ENCODE assay signal across 8 mouse cellular contexts in genomic region chr4:133240934-133241908, GRCm38 (mm10). TPM values are rescaled to one million over a fixed set of nuclear protein-coding genes. Genes with fewer than 3 reads are reported as not detected.
DNase-seq lines count a peak whose midpoint lies in the region; ATAC-seq and TF ChIP-seq lines count a peak whose summit lies in the region.

No protein-coding gene starts in this region.

- H3K9me3 ChIP-seq in erythroblast, embryonic 14.5 days (ENCODE audit: control insufficient read depth, low read length), result no peaks in the 10 kb centered on the region
- H3K9me3 ChIP-seq in heart, embryonic 12.5 days (replicated peaks), result no peaks in the 10 kb centered on the region
- H3K9me3 ChIP-seq in kidney, embryonic 16.5 days (ENCODE audit: low read length), result no peaks in the 10 kb centered on the region

- under 1% methylated on average over 78 of the region's 78 CpGs for WGBS in heart, embryonic 12.5 days
- under 1% methylated on average over 77 of the region's 78 CpGs for WGBS in kidney, embryonic 16.5 days
- under 1% methylated on average over 78 of the region's 78 CpGs for WGBS in liver, adult 2 months

- DNase-seq in CD4-positive, CD25-positive, alpha-beta regulatory T cell, adult 2 months (ENCODE audit: low read depth, low spot score), result peak; percentile 89
- DNase-seq in brain, embryonic 18.5 days (ENCODE audit: low read depth, low spot score), result peak; percentile 59
- peak; percentile 61 for DNase-seq in liver, adult 2 months (ENCODE audit: extremely low read depth, low read depth, low spot score)
- DNase-seq in spleen, postnatal 36 days (ENCODE audit: low spot score in 2 of 2), result peak; percentile 86

- ATAC-seq in heart, embryonic 12.5 days (ENCODE audit: insufficient number of reproducible peaks, low FRiP score), result peak; percentile 92
- peak; percentile 91 for ATAC-seq in kidney, embryonic 16.5 days (ENCODE audit: low FRiP score, low TSS enrichment)
- ATAC-seq in monocyte, adult 5-6 weeks (replicated peaks; ENCODE audit: insufficient number of reproducible peaks, low FRiP score, low TSS enrichment, poor library complexity, severe bottlenecking), result peak; percentile 80

- peak overlapping the region; percentile 77 for H3K9ac ChIP-seq in heart, embryonic 12.5 days
- H3K9ac ChIP-seq in kidney, embryonic 16.5 days (replicated peaks; ENCODE audit: low read length), result peak overlapping the region; percentile 78
- peak overlapping the region; percentile 84 for H3K9ac ChIP-seq in liver, adult 2 months (ENCODE audit: low read depth, low read length)

- no peaks in the 10 kb centered on the region for H3K79me2 ChIP-seq in liver, adult 2 months (ENCODE audit: control insufficient read depth, insufficient read depth, low read length)

- TF ChIP-seq CTCF in liver, adult 2 months (IDR thresholded peaks at IDR 0.05; ENCODE audit: low read depth, low read length), result peak; percentile 12; the same call in 1 of the 2 replicates

- H3K4me3 ChIP-seq in erythroblast, embryonic 14.5 days (replicated peaks), result peak overlapping the region; percentile 78
- H3K4me3 ChIP-seq in heart, embryonic 12.5 days, result peak overlapping the region; percentile 63
- H3K4me3 ChIP-seq in kidney, embryonic 16.5 days (ENCODE audit: low read length), result peak overlapping the region; percentile 67
- H3K4me3 ChIP-seq in liver, adult 2 months (ENCODE audit: insufficient read depth, low read depth, low read length), result peak overlapping the region; percentile 74

- H3K4me2 ChIP-seq in heart, embryonic 12.5 days, result peak overlapping the region; percentile 95
- peak overlapping the region; percentile 99 for H3K4me2 ChIP-seq in kidney, embryonic 16.5 days (replicated peaks; ENCODE audit: low read depth, low read length)

- H3K4me1 ChIP-seq in erythroblast, embryonic 14.5 days (ENCODE audit: control insufficient read depth), result peaks cover 70% of the 10 kb centered on the region
- peaks cover 18% of the 10 kb centered on the region for H3K4me1 ChIP-seq in heart, embryonic 12.5 days (replicated peaks)
- peaks cover 22% of the 10 kb centered on the region for H3K4me1 ChIP-seq in kidney, embryonic 16.5 days (ENCODE audit: insufficient read depth, low read length)
- peaks cover 2% of the 10 kb centered on the region; the same call in 1 of the 2 replicates for H3K4me1 ChIP-seq in liver, adult 2 months (ENCODE audit: control insufficient read depth, insufficient read depth, low read length)

- peaks cover 10% of the 10 kb centered on the region for H3K27me3 ChIP-seq in erythroblast, embryonic 14.5 days (ENCODE audit: control insufficient read depth)
- peaks cover 43% of the 10 kb centered on the region for H3K27me3 ChIP-seq in heart, embryonic 12.5 days (replicated peaks)
- peaks cover 18% of the 10 kb centered on the region for H3K27me3 ChIP-seq in kidney, embryonic 16.5 days (ENCODE audit: insufficient read depth, low read length)
- no peaks in the 10 kb centered on the region for H3K27me3 ChIP-seq in liver, adult 2 months (ENCODE audit: control insufficient read depth, insufficient read depth, low read length)

- TF ChIP-seq POLR2A in liver, adult 2 months (IDR thresholded peaks at IDR 0.05; ENCODE audit: extremely low read depth, insufficient read depth, low read length), result peak; percentile 64

- peak overlapping the region; percentile 50 for H3K27ac ChIP-seq in heart, embryonic 12.5 days (ENCODE audit: poor library complexity, severe bottlenecking)
- H3K27ac ChIP-seq in kidney, embryonic 16.5 days (ENCODE audit: low read length), result peak overlapping the region; percentile 71
- peak overlapping the region; percentile 63 for H3K27ac ChIP-seq in liver, adult 2 months (replicated peaks; ENCODE audit: insufficient read depth, low read depth, low read length)

- H3K36me3 ChIP-seq in erythroblast, embryonic 14.5 days (ENCODE audit: control insufficient read depth), result no peaks in the 10 kb centered on the region
- H3K36me3 ChIP-seq in heart, embryonic 12.5 days, result no peaks in the 10 kb centered on the region
- H3K36me3 ChIP-seq in kidney, embryonic 16.5 days (ENCODE audit: insufficient read depth, low read length), result no peaks in the 10 kb centered on the region
- H3K36me3 ChIP-seq in liver, adult 2 months (ENCODE audit: control insufficient read depth, insufficient read depth, low read length), result no peaks in the 10 kb centered on the region

RNA-seq across cellular contexts. Expression of gene Map3k6, which starts 0.6 kb away (rescaled TPM):
- 0.64 and 1.2 TPM in 2 replicates for polyA plus RNA-seq in erythroblast, embryonic 14.5 days (2012)
- polyA plus RNA-seq in heart, embryonic 12.5 days (2016; fragmentation: Nextera tagmentation; extraction: Ambion mirVana), result 2.3 and 3.2 TPM in 2 replicates
- 3.8 TPM in 2 replicates for polyA plus RNA-seq in kidney, embryonic 16.5 days (2015; fragmentation: Nextera tagmentation; extraction: Ambion mirVana)
- 0.94 and 1.3 TPM in 2 replicates for total RNA-seq in liver, adult 2 months (2014; rRNA removed)
- 0.76 and 0.80 TPM in 2 replicates for polyA plus RNA-seq in liver, adult 2 months (2012; rRNA removed)
- total RNA-seq in monocyte, adult 5-6 weeks (2017), result 0.87 to 12.3 TPM (median 3.8 TPM) in 3 replicates

RNA-seq across cellular contexts. Expression of gene Sytl1, which starts 21.7 kb away (rescaled TPM):
- polyA plus RNA-seq in erythroblast, embryonic 14.5 days (2012), result 0.07 and 0.20 TPM in 2 replicates
- 0.41 and 0.47 TPM in 2 replicates for polyA plus RNA-seq in heart, embryonic 12.5 days (2016; fragmentation: Nextera tagmentation; extraction: Ambion mirVana)
- polyA plus RNA-seq in kidney, embryonic 16.5 days (2015; fragmentation: Nextera tagmentation; extraction: Ambion mirVana), result 1.1 and 1.5 TPM in 2 replicates
- total RNA-seq in liver, adult 2 months (2014; rRNA removed), result 4.2 and 5.1 TPM in 2 replicates
- polyA plus RNA-seq in liver, adult 2 months (2012; rRNA removed), result 2.9 and 5.3 TPM in 2 replicates
- total RNA-seq in monocyte, adult 5-6 weeks (2017), result 1.4 to 7.1 TPM (median 4.4 TPM) in 3 replicates

RNA-seq across cellular contexts. Expression of gene Gpr3, which starts 28.9 kb away (rescaled TPM):
- not detected in 2 replicates for polyA plus RNA-seq in erythroblast, embryonic 14.5 days (2012)
- polyA plus RNA-seq in heart, embryonic 12.5 days (2016; fragmentation: Nextera tagmentation; extraction: Ambion mirVana), result 0.27 and 0.37 TPM in 2 replicates
- 0.10 and 0.15 TPM in 2 replicates for polyA plus RNA-seq in kidney, embryonic 16.5 days (2015; fragmentation: Nextera tagmentation; extraction: Ambion mirVana)
- total RNA-seq in liver, adult 2 months (2014; rRNA removed), result not detected in 2 replicates
- 0.07 TPM in 1 of 2 replicates, not detected in the other for polyA plus RNA-seq in liver, adult 2 months (2012; rRNA removed)
- total RNA-seq in monocyte, adult 5-6 weeks (2017), result not detected in 3 replicates

RNA-seq across cellular contexts. Expression of gene Cd164l2, which starts 29.3 kb away (rescaled TPM):
- polyA plus RNA-seq in erythroblast, embryonic 14.5 days (2012), result not detected in 2 replicates
- polyA plus RNA-seq in heart, embryonic 12.5 days (2016; fragmentation: Nextera tagmentation; extraction: Ambion mirVana), result 0.34 TPM in 1 of 2 replicates, not detected in the other
- 13.2 and 16.8 TPM in 2 replicates for polyA plus RNA-seq in kidney, embryonic 16.5 days (2015; fragmentation: Nextera tagmentation; extraction: Ambion mirVana)
- total RNA-seq in liver, adult 2 months (2014; rRNA removed), result not detected in 2 replicates
- not detected in 2 replicates for polyA plus RNA-seq in liver, adult 2 months (2012; rRNA removed)
- total RNA-seq in monocyte, adult 5-6 weeks (2017), result not detected in 3 replicates

RNA-seq across cellular contexts. Expression of gene Tmem222, which starts 36.4 kb away (rescaled TPM):
- polyA plus RNA-seq in erythroblast, embryonic 14.5 days (2012), result 4.2 and 5.3 TPM in 2 replicates
- 52.4 and 55.2 TPM in 2 replicates for polyA plus RNA-seq in heart, embryonic 12.5 days (2016; fragmentation: Nextera tagmentation; extraction: Ambion mirVana)
- 90.4 and 97.7 TPM in 2 replicates for polyA plus RNA-seq in kidney, embryonic 16.5 days (2015; fragmentation: Nextera tagmentation; extraction: Ambion mirVana)
- total RNA-seq in liver, adult 2 months (2014; rRNA removed), result 22.7 and 29.7 TPM in 2 replicates
- polyA plus RNA-seq in liver, adult 2 months (2012; rRNA removed), result 45.4 and 57.0 TPM in 2 replicates
- 13.8 to 25.7 TPM (median 19.1 TPM) in 3 replicates for total RNA-seq in monocyte, adult 5-6 weeks (2017)

Comparison
In these comparisons a context has a peak if more than half of its experiments do, and no peak if none do; other contexts are left out.
1. Peak in every context shown above with its lines: DNase-seq, ATAC-seq, H3K4me3 ChIP-seq and H3K27ac ChIP-seq.